Mouse (Mus musculus): ENCODE results near the gene Rcan1.

- TF ChIP-seq CTCF (IDR thresholded peaks at IDR 0.05; ENCODE audit: borderline replicate concordance, insufficient read depth, low read length) (no peak), POLR2A (IDR thresholded peaks at IDR 0.05; ENCODE audit: low read depth, low read length) (no peak)
Measured at GRCm38 (mm10) chr16:92353897-92354296, 116.8 kb downstream of the Rcan1 start.
